Mouse (Mus musculus) bone marrow macrophage, adult 2 months (primary cell): ENCODE measurements around the gene Schip1.

Source experiments
- CTCF ChIP-seq: IDR thresholded peaks from 2 replicates; pipeline ENCODE4 v1.5.1; 2012; ENCODE audit warnings: low read depth, mild to moderate bottlenecking, low read length, moderate library complexity
- POLR2A ChIP-seq: IDR thresholded peaks from 2 replicates; pipeline ENCODE4 v1.6.1; 2012; ENCODE audit warnings: mild to moderate bottlenecking, low read depth, low read length, borderline replicate concordance

DNA sequence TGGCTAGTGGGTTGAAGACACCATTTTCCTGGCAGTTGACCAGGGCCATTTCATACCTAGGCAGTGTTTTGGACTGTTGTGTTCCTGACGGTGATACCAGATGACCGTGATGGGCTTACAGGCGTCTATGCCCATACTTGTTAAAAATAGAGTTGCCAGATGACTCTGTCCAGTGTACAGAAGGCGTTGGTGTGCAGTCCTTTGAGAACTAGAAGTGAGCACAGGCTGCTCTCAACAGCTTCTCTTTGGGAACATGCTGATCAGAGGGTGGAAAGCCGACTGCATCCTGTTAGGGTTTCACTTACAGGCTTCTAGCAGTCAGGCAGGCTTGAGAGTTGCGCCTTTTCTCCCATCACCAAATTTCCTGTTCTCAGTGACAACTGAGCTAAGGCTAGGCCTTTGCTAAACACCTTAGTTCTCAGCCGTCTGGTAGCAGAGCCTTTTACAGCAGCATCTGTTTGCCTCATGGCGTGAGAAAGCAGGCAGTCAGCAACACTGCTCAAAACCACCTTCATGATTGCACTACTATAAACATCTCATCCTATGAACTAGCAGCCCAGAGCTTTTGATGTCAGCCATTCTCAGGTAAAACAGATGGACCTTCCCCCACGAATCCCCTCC is 524.7 kb downstream of the Schip1 start:
- no peak for TF ChIP-seq CTCF
- TF ChIP-seq POLR2A, result no peak
